Mouse (Mus musculus) frontal cortex, adult (tissue): ENCODE results near the gene Sptssa.

ENCODE experiments used
- ATAC-seq: cut with Nextera tagmentation; 2 replicates; pipeline ENCODE4 v1.9.2; 2017; ENCODE audit warnings: mild to moderate bottlenecking, moderate library complexity, mixed read lengths; ENCODE audit not compliant: low TSS enrichment

Gene Sptssa

DNA sequence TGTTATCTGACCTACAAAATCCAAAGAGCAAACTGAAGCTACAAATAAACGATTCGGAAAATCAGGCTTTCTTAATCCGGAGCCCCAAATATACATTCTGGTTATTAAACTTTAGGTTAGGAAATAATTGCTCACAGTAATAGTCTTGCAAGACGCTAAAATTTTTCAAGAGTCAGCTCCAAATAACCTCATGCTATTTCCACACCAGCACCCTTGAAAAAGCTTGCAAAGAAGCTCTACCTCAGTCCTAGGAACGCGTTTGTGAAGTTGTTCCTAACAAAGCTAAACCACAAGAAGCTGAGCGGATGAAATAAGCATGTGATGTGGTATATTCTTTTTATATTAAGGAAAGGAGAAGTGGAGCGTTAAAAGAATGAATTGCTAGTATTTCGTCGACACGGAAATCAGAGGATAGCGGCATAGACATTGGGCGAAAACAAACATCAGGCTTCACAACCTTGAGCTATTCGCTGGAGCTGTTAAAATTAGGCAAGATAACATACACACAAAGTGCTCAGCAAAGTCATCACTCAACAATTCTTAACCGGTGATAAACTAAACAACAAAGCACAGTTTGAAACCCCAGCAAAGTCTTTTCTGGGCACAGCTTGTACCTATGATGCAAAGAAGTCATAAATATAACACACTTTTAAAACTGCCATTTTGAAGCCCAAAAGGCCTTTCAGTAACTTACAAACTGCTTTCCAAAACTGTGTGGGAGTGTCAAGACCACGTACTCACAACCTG, 908 bp downstream of the Sptssa start:
- ATAC-seq: no peak

DNA sequence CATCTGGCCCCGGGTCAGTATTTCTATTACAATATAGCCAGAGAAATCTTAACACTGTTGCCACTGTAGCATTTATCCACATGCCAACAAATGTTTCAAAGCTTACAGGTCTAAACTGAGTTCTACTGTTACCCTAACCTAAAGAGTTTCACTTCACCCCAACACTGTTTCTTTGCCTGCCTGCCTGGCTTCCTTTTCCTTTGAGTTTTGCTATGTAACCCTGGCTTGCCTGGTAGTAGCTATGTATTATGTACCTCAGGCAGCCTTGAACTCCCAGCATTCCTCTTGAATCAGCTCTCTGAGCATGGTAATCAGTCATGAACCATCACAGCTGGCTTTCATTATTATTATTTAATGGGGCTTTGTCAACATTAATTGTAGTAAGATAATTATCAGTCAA, 1.6 kb downstream of the Sptssa start:
- no peak for ATAC-seq

DNA sequence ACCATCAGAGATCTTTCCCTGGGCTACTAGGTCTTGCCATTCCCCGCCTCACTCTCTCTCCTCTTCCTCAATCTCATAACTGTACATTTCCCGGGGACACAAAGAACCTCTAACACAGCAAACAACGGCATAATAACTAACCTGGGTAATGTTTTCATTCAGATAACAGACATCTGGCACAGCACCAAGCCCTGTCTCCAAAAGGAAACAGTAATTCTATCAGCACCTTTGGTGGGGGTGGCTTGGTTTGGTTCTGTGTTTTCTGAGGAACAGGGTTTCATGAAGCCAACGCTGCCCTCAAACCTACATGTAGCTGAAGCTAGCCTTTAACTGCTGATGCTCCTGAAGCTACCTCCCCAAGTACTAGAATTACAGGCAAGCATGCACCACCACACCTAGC, 2.2 kb downstream of the Sptssa start:
- no peak for ATAC-seq

DNA sequence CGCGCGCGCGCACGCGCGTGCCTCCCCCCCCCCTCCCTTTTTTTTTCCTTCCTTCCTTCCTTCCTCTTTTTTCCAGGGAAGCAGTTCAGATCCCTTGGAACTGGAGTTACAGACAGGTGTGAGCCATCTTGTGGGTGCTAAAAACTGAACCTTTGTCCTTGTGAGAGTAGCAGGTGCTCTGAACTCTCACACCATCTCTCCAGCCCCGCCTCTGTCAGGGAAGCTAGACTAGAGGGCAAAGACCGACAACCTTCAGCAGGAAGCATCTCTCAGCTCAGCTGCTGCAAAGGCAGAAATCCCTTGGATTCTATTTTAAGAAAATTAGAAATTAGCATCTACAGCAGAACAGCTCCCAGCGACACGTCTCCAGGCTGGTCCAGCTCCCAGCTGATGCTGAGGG, 4.0 kb downstream of the Sptssa start:
- no peak for ATAC-seq

DNA sequence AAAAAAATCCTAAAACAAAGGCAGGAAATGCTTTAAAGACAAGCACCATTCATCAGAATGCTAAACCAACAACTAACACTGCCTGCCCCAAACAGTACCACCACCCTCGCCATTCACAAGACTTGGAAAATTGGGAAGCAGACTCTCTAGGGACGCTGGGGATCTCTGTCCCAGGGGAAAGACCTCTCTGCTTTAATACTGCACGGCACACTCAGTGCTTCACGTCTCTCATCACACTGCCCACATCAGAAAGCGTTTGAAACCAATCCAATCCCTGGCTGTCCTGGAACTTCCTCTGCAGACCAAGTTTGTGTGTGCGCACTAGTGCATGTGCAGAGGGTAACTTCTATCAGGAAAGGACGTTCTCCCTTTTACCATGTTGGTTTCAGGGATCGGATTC, 4.6 kb downstream of the Sptssa start:
- no peak for ATAC-seq

DNA sequence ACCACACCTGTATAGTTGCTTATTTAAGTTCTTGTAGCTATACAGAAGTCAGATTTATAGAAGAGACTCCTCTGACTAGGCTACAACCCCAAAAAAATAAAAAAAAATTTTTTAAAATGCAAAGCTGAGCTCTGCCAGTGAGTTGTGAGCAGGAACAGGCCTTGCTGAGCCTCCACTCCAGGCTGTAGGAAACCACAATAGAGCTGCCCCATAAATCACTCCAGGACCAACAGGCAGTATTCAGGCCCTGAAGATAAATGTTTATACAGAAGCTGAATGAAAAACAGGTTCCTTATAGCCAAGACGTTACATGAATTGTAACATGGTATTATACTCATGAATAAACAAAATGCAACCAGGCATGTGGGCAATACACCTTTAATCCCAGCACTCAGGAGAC, 5.2 kb downstream of the Sptssa start:
- no peak for ATAC-seq

DNA sequence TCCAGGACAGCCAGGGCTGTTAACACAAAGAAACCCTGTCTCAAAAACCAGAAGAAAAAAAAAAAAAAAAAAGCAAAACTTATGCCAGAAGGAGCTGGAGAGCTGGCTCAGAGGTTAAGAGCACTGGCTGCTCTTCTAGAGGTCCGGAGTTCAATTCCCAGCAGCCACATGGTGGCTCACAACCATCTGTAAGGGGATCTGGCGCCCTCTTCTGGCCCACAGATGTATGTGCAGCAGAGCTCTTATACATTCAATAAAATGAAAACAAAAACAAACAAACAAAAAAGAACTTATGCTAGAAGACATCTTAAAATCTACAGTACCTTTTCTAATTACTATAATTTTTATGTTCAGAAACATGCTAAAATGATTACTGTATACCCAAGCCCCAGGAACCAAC, 11.4 kb downstream of the Sptssa start:
- no peak for ATAC-seq

DNA sequence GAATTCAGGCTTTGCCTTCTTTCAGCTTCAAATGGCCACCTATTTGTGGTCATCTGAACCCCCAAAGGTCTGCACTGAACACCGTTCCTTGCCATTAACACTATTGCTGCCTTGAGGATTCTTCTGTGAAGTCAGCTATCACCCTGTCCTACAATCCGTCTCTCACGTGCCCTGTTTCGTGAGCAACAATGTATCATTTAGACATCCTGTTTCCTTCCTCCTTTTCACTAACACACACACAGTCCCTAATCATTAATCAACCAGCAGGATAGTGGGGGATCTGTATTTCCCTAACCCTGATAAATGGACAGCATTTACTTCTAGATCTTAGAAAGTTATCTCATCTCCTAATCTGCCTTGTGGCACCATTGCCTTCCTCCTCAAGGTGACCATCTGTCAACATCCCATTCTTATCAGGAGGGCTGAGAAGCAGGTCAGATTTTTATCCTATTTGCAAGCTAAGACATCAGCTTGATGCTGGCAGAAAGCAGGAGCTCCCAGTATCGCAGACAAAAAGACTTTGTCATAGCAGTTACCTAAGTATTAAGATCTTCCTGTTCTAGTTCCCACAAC, 13.0 kb downstream of the Sptssa start:
- ATAC-seq: no peak

DNA sequence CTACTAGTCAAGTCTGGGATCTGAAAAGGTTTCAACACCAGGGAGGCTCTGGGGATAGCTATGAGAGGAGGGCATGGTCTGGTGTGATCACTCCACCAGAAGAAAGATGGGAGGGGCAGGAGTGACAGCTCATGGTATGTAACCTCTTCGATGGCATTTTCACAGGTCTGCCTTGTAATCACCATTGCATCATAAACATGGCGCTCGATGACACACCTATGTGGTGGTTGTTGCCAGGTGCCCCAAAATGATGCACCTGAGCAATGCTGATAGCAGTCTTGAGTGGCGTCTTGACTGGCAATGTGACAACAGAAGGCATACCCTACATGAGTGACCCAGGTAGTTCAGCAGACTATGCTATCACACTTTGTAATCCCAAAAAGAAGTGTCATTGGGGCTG, 15.0 kb downstream of the Sptssa start:
- no peak for ATAC-seq

DNA sequence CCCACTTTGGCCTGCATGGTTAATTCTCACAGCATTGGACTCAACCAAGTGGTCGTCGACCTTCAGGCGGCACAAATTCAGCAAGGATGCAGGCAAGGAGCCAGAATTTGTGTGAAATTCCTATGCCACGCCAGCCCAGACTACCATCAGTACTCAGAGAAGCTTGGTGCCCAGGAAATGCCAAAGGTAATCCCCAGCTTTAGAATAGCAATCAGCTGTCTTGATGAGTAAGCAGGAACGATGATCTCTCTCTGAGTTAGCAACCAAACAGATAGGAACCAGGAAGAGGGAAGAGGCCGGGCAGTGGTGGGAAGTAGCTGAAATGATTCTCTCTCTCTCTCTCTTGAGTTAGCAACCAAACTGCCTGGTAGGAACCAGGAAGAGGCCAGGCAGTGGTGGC, 16.1 kb downstream of the Sptssa start:
- peak; percentile 93 for ATAC-seq

DNA sequence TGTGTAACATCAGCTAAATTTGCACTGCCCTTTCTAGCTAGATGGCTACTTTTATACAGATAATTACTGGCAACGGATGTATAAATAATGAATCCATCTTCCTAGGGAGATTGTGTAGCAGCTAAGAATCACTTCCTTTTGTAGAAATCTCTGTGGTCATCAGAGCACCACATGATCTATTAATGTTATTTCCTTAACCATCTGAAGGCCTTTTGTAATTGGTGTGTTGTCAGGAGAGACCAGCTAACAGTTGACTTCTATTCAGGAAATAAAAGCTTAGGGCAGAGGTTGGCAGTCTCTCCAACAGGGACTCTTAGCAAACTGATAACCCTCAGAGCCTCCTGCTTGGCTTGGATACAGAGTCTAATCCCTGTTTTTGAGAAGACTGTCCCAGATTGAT, 19.3 kb downstream of the Sptssa start:
- no peak for ATAC-seq

DNA sequence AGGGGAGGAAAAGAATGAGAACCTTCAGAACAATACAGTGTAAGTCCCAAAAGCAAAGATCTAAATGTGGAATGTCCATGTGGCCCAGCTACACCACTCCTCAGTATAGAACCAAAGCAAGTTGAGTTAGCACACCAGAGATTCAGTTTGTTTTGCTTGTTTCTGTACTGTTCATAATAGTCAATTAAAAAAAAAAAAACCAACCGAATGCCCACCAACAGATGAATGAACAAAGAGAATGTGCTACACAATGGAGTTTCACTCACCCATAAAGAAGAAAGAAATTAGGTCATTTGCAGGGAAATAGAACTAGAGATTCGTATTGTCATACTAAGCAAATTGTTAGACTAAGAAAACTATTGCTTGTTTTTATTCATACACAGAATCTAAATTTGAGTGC, 24.2 kb downstream of the Sptssa start:
- ATAC-seq: no peak

DNA sequence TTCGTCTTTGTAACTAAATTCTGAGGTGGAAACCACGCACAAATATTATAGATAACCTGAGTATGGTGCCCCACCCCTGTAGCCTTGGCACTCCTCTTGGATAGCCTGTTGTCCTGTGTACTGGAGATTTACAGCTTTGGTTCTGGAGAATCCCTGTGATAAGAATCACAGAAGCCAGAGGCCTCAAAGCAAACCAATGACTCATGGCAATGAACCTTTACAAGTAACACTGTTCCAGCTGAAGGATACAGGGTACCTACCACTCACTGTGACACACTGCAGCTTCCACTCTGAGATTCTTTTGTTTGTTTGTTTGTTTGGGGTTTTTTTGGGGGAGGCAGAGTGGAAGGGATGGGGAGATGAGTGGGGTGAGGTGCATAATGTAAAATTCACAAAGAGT, 34.4 kb downstream of the Sptssa start:
- no peak for ATAC-seq

DNA sequence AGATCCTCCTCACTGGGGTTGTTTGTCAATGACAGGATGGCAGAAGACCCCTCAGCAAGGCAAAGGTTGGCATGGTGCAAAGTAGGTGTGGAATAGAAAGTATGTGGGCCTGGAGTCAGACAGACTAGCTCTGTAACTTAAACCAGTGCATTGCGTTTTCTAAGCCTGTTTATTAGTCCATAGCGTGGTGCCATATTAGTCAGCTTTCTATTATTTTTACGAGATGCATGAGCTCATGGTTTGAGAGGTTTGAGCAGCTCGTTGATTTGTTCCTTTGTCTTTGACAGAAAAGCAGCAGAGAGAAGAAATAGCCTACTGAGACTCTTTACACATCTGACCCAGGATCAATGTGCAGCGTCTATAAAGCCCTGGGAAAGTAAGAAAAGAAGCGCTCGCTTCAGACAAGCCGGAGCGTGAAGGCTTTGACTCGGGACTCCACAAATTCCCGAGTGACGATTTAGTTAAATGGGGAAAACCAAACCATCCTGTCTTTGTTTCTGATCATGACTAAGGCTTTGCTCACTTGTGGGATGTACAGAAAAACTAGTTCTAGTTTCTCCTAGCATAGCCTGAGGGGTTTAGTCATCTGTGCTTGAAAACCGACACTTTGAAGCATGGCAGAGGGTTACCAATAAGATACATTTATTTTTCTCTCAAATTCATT, 36.2 kb downstream of the Sptssa start:
- ATAC-seq: no peak

DNA sequence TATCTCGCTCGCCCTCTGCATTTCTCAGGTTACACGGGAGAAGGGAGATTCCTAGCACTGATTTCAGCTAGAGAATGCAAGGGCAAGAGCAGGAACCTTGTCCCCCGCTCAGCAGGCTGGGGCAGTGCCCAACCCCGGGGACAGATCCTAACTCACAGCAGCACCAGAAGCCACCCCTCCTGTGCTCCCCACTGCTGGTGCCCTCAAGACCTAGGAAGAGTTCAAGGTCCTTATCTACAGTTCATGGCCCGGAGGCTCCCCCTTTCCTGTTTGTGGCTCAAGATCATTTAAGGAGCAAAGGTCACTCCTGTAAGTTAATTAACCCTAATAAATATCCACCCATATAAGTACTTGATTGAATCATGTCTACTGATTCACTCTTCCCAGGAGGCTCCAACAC, 47.4 kb downstream of the Sptssa start:
- no peak for ATAC-seq

DNA sequence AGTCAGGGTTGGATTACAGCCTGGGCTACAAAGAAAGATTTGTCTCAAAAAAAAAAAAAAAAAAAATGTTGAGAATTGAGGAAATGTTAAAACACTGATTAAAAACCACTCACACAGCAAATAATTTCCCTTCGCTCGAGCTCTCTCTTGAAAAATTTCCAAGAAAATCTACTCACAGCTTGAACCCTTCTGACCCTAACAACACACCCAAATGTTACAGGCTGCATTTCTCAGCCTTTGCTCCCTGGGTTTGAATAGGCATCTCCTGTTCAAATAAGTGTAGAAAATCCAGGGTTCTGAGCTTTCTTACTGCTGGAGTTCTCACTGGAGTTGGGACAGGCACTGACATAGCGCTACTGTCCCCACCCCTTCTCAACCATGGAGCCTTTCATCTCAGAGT, 51.2 kb downstream of the Sptssa start:
- no peak for ATAC-seq

DNA sequence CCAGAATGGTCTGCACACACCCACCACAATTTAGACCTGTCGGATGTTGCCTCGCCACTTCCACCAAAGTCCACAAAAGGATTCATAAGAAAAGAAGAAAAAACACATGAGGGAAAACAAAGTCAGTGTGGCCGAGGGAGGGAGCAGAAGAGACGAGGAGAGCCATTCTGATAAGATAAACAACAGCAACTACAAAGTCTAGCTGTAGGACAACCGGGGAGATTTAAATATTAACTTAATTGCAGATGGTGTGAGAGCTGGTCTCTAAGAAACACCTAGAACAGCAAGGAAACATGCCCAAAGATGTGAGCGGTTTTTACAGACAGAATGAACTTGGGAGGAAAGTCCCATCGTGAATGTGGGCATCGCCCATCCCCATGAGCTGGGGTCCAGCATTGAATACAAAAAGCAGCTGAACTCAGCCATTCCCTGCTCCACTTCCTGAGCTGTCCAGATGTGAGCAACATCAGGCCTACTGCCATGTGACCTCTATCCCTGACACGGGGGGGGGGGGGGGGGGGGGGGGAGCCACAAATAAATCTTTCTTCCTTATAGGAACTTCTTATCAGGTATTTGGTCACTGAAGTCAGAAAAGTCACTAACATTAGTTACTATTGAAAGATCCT, 52.7 kb downstream of the Sptssa start:
- ATAC-seq: no peak

DNA sequence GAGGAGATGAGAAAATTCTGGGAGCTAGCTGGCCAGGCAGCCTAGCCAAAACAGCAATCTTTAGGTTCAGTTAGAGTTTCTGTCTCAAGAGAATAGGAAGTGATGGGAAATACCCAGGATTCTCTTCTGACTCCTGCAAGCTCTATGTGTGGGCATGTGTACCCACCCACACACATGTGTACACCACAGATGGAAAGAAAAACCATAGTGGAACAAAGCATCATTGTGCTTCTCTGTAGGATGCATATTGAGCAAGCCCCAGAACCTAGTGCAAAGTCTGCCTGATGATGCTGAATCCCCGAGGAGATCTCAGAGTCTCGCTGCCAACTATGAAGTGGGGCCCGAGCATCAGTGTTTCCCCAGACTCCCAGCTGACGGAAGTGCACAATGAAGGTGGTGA, 55.9 kb downstream of the Sptssa start:
- ATAC-seq: peak; percentile 76

DNA sequence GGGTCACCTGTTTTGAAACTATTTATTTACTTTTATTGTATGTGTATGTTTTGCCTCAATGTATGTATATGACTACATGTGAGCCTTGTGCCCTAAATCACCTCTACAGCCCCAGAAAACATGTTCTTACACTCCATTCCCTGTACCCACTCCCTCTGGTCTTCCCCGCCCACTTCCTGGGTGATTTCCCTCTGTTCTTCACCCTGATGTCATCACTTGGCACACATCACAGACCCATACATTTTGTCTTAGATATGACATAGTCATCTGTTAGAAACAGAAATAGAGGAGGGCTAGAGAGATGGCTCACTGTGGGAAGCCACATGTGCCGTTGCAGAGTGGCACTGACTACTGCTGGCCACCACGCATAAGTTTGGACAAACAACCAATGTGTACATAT, 58.0 kb downstream of the Sptssa start:
- no peak for ATAC-seq

DNA sequence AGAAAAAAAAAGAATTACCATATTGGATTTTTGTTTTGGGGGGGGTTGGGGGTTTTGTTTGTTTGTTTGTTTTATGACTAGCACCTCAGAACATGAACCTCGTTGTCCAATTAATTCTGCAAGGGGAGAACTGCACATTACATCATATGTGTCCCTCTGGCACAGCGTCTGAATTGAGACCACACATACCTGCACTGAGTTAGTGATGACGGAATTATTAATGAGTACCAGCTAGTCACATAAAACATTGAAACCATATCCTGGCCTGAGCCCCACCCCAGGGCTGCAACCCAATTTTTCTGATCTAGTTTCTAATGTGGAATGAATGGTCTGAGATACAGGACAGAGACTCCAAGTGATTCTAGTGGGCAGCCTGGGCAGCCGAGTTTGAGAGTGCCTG, 59.7 kb downstream of the Sptssa start:
- no peak for ATAC-seq
